Mouse (Mus musculus): ENCODE measurements at regions not wholly inside any gene's neighbourhood (a gene's known extent, or its start where the extent isn't known, plus 50 kb on each side); places are given as distances from the start of the nearest gene placed in this dataset.

GRCm38 (mm10) chr8:49254311-49254828 is 410.6 kb upstream of the Tenm3 start:
- in situ Hi-C loops (cut with MboI, MseI), result no loop called here

GRCm38 (mm10) chr8:49243002-49243401 is 399.3 kb upstream of the Tenm3 start:
- in situ Hi-C loops (cut with MboI, MseI), result no loop called here

- in situ Hi-C loops (cut with MboI, MseI), result no loop called here
Observed at GRCm38 (mm10) chr8:49236822-49237071, 393.0 kb upstream of the Tenm3 start.

DNA sequence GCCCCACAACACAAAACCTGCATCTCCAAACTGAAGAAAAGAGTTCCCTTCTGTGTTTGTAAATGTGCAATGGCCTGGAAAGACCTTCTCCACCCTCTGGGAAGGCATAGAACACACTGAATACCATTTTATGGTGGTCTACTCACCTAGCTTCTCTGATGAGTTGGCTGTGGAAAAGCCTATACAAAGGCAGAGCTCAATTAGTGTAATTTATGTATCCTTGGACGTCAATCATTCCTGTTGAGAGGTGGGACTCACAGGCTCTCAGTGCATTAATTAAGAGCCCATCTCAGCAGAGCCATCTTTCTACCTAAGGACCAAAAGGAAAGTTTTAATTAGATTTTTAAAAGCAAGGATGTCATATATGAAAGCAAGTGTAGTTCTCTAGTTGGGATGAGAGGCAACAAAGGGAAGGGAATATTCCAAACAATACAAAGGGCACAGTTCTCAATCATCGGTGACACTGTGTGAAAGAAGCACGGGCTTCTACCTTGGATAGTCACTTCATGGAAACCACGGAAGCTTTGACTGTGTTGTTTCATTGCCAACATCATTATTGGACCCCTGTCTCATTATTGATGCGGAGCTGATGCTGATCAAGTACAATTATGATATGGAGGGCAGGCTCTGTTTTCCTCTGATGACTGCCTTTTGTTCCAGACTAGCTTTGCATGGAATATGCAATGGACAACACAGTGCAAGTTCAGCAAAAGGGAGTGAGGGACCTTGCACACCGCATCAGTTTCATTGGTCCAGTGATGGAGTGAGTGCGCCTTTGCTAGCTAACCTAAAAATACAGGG is 392.5 kb upstream of the Tenm3 start:
- in situ Hi-C loops (cut with MboI, MseI), result no loop called here

DNA sequence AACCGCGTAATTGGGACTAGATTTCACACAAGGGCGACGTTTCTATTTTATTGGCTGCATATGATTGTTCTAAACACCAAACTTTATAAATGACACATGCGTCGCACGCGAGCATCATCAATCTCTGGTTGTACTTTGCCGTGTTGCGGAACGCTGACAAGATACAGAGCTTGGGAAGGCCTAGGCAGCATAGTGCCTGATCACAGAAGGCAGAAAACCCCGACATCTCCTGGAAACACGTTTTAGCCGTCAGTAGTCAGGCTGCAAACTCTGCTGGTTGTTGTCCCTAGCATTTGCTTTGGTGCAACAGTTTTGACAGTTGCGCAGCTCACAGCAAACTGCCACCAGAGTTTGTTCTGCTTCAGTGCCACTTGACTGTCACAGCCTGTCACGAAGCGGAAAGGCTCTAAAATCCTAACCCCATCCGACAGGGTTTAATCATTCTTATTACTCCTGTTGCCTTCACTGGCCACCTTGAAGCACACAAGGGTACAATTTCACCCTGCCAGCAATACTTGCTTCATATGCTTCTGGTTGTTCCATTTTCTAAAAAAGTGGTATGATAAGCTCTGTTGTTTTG is 380.2 kb upstream of the Tenm3 start:
- in situ Hi-C loops (cut with MboI, MseI), result no loop called here

DNA sequence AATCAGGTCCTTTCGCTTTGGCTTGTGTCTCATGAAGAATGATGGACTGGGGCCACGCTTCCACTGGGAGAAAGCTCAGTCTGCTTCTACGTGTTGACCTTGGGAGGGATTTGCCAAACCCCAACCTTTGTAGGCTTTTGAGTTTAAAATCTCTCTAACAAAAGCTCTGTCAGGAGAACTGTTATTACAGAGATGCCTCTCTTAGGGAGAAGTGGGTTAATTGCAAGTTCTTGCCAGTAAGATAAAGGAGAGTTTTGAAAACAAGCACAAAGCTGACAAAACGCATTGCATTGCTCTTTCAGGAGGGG is 351.5 kb upstream of the Tenm3 start:
- in situ Hi-C loops (cut with MboI, MseI), result no loop called here

DNA sequence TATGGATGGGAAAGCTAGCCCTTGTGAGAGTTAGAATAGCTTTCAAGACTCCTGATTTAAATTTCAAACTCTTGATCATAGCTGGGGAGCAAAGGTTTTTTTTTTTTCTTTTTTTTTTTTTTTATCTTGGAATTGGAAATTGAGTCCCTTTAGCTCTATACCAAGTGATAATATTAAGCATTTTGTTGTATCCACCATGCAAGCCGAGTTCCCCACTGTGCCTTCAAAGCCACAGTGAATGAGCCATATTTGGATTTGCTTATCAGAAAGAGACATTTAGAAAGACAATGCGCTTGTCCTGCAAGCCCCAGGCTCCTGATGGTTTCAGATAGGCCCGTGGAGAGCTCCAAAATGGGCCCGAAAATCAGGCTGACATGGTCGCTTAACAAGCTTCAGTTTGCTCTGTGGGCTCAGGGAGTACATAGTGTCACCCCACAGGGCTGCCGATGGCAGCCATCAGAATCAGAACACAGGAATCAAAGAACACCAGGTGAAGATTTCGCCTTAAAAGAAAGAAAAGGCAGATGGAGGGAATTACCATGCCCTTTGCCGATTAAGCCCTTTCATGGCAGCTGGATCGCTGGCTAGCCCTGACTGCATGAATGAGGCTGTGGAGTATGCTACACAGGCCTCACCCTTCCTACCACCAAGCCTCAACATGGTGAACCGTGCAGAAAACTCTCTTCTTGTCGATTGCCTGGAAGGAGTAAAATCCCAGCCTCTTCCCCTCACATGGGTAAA is 351.0 kb upstream of the Tenm3 start:
- in situ Hi-C loops (cut with MboI, MseI), result no loop called here

DNA sequence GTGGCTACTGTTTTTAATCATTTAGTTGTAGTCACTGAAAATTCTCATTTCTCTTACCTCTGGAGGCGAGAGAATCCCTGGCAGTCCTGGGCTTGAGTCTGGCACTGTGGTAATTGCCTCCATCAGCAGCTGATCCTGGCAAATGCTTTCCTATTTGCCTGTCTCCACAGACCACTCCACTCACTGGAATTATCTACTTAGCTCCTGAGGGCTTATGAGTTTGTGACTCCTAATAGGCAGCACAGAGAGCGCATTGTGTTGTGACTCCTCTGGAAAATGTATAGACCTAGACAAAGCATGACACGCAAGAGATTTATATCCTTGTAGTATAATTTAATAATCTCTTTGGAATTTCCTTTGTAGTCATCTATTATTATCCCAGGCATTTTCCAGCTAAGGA is 343.1 kb upstream of the Tenm3 start:
- in situ Hi-C loops (cut with MboI, MseI), result no loop called here

DNA sequence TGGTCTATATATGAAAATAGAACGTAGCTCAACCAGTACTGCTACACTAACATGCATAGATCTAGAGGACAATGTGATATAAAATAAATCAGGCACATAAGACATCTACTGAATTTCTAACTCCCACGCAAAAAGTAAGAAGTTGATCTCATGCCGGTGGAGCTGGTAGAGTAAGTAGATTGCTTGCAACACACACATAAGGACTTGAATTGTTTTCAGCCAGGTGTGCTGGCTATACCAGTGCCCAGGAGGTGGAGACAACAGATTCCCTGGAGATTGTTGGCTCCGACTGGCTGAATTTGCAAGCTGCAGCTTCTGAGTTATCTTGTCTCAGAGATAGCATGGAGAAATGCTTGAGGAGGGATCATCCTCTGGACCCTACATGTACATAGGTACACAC is 331.6 kb upstream of the Tenm3 start:
- in situ Hi-C loops (cut with MboI, MseI), result no loop called here

DNA sequence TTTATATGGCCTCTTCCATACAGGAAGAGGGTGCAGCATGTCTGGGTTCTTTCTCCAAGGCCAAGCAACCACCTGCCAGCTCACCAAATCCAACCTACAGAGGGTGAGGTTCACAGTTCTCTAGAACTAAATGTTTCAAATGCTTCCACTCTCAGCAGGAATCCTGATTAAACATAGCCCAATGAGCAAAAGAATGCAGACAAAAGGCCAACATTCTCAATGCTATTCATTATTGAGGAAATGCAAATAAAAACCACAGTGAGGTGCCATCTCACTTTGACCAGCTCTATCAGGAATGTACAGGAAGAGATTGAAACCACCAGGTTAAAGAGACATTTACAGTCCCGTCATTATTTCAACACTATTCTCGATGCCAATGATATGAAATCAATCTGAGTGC is 331.2 kb upstream of the Tenm3 start:
- in situ Hi-C loops (cut with MboI, MseI), result no loop called here

GRCm38 (mm10) chr8:49159318-49159717 is 315.6 kb upstream of the Tenm3 start:
- in situ Hi-C loops (cut with MboI, MseI), result no loop called here

DNA sequence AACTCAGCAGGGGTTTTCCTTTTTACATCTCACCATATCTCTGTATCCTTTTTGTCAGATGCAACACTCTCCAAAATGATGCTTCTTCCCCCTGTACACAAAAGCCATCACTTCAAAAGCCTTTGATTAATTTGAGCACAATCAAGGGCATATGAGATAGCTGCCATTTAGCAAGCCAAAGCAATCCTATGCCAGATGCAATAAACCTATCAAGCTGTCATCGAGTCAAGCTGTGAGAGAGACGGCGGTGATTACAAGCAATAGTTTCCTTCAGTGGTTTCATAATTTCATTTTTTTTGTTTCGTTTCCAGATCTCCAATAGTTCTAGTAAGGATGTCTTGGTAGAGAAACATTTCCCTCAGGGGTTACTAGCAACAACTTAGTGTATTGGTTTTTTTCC is 314.4 kb upstream of the Tenm3 start:
- in situ Hi-C loops (cut with MboI, MseI), result no loop called here

GRCm38 (mm10) chr8:49136503-49137044 is 292.8 kb upstream of the Tenm3 start:
- in situ Hi-C loops (cut with MboI, MseI), result no loop called here

DNA sequence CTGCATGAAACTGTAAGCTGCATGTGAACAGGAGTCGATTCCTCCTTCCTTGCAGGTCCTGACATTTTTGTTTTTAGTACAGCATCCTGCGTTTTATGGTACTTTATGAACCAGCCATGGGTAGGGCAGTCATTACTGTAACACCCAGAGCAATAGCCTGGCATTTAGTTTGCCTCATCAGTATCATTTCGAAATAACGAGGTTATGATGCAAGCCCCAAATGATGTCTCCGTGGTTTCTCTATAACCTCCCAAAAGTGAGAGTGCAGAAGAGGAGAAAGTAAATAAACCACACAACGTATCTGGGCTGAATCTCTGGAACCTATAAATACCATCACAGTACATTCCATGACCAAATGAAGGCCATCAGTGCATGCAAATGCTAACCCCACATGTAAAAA is 265.3 kb upstream of the Tenm3 start:
- in situ Hi-C loops (cut with MboI, MseI), result no loop called here

DNA sequence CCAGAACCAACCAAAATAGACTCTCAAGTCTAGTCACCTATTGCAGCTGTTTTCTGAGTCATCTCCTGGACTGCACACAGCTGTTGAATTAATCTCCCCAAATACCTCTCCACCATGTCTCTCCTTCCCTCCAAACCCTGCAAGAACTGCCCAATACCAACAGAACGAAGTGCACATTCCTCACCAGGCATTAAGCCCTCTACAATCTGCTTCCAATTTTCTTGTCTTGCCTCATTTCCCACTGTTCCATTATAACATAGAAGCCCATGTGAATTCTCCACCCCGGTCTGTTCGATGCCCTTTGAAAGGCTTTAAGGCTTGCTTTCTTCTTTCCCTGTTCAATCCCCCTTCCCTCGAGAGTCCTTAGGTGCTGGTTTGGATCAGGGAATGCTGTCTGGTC is 264.9 kb upstream of the Tenm3 start:
- in situ Hi-C loops (cut with MboI, MseI), result no loop called here

DNA sequence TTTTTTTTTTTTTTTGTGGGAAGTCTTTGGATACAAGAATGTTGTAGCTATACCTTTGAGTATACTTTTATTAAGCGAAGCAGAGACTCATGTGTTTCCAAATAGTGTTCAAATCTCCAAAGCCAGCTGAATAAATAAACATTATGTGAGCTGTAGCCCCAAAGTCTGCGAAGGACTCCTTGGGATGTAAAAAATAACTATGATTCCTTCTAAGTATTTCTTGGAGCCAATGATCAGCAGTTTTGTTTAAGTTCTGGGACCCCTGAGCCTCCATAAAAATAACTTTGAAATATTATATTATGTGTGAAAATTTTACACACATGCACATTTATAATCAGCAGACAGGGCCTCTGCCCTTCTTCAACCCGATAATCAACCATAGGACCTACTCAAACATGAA is 262.8 kb upstream of the Tenm3 start:
- in situ Hi-C loops (cut with MboI, MseI), result no loop called here

DNA sequence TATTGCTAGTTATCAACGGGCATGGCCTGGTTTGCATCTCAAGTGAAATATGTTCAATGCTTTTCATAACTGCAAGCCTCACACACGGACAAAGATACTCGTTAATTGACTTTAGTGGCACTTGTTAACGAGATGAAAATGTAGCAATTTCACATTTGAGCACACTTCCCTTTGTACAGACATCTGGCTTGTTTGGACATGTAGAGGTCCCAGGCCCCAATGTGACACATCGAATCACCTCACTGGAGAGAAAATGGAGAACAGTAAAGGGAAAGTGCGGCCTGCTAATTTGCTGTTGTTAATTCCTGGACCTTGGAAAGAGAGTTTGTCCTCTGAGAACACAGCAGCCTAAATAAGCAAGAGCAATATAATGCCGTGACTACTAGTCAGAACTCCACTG is 257.4 kb upstream of the Tenm3 start:
- in situ Hi-C loops (cut with MboI, MseI), result no loop called here

DNA sequence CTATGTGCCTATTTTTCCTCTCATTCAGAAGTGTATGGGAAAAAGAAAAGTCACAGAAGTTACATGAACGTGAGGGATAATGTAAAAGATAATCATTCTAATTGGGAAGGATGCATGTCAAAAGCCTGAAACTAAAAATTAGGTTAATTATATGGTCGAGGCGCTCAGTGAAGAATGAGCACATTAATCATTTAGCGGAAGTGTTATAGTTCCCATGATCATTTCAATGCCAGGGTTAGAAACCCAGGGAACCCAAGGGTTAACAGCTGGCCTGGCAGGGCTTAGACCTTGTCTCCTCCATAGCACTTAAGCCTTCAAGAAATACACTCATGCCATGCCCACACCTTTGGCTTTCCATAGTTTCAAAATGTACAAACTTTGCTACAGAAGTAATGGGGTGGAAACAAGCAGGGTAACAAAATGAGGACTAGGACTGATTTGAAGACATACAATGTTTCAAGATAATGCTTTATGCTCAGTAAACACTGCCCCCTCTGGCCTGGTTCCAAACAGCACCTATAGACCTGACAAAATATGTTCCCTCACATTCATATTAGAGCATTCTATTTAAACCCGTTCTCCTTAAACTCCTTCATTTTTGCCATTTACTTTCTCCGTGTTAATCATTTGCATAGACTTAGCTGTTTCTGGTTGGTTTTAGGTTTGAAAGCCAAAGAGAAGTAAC is 240.6 kb upstream of the Tenm3 start:
- in situ Hi-C loops (cut with MboI, MseI), result no loop called here

- in situ Hi-C loops (cut with MboI, MseI), result no loop called here
Observed at GRCm38 (mm10) chr8:49069451-49069850, 225.7 kb upstream of the Tenm3 start.

DNA sequence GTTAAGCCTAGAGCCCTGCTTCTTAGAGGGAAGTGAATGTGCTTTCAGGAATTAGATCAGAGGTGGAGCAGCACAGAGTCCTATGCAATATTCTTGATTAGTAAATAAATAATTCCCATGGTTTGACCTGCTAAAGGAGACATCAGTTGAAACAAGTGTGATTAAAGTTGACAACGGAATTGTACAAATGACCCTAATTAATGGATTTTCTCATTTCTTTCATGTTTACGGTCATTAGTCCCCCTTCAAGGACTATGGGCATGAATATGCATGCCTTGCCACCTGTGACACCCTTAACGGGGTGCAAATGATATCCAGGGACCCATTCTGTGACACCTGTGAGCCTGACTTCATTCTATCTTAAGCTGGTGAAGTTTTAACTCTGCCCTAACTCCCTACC is 219.5 kb upstream of the Tenm3 start:
- in situ Hi-C loops (cut with MboI, MseI), result no loop called here

DNA sequence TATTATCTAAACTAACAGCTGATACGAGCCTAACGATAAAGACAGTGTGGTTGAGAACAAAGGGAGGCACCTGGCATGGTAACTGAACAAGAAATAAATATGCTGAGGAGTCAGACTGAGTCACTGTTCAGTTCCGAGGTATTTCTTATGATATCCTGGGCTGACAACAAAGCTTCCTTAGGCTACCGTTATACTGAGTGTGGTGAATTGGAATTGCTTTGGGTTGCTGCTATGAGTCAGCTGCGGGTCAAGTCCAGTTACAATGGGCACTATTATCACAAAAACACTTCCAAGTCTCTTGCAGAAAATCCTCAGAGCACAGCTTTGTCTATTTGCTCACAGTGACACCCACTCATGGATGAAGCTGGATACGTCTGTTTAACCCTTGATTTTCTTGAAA is 199.5 kb upstream of the Tenm3 start:
- in situ Hi-C loops (cut with MboI, MseI), result no loop called here

GRCm38 (mm10) chr8:49035970-49036700 is 192.4 kb upstream of the Tenm3 start:
- in situ Hi-C loops (cut with MboI, MseI), result no loop called here

Measured in regulatory T cell (primary cell).